Mouse (Mus musculus) heart, embryonic 13.5 days (tissue): ENCODE data around the gene Myo15. TPM values are rescaled to one million over a fixed set of nuclear protein-coding genes. Genes with fewer than 3 reads are reported as not detected.
"Not testable (repeated sequence)": the region's sequence is repeated elsewhere in the genome, so short reads cannot be mapped to it uniquely, and the experiment has no call there.

Experiments used
- ATAC-seq: fragments of 200-750 bp; cut with Nextera tagmentation; 2 replicates; pipeline ENCODE4 v1.8.0; 2017; ENCODE audit warnings: moderate TSS enrichment; ENCODE audit not compliant: insufficient number of reproducible peaks, low FRiP score, low TSS enrichment; ENCODE audit errors: extremely low read depth
- H3K27ac ChIP-seq: fragments of 300-500 bp; sonication (generic); replicated peaks from 2 replicates; pipeline ENCODE4 v1.5.1; 2015; ENCODE audit warnings: moderate library complexity, mild to moderate bottlenecking, inconsistent platforms
- H3K27me3 ChIP-seq: fragments of 300-500 bp; sonication (generic); replicated peaks from 2 replicates; pipeline ENCODE4 v1.6.1; 2015; ENCODE audit warnings: mild to moderate bottlenecking, inconsistent platforms
- H3K36me3 ChIP-seq: fragments of 300-500 bp; sonication (generic); 2 replicates; pipeline ENCODE4 v1.6.1; 2015; ENCODE audit warnings: mild to moderate bottlenecking, inconsistent platforms
- H3K4me1 ChIP-seq: fragments of 300-500 bp; sonication (generic); 2 replicates; pipeline ENCODE4 v1.6.1; 2015; ENCODE audit warnings: inconsistent platforms
- H3K4me2 ChIP-seq: fragments of 300-500 bp; sonication (generic); 2 replicates; pipeline ENCODE4 v1.6.1; 2015; ENCODE audit warnings: inconsistent platforms, mild to moderate bottlenecking, moderate library complexity
- H3K4me3 ChIP-seq: fragments of 300-500 bp; sonication (generic); 2 replicates; pipeline ENCODE4 v1.5.1; 2015; ENCODE audit warnings: moderate library complexity, mild to moderate bottlenecking, inconsistent platforms
- H3K9ac ChIP-seq: fragments of 300-500 bp; sonication (generic); 2 replicates; pipeline ENCODE4 v1.6.1; 2015; ENCODE audit warnings: inconsistent platforms, mild to moderate bottlenecking, moderate library complexity
- H3K9me3 ChIP-seq: fragments of 300-500 bp; sonication (generic); 2 replicates; pipeline ENCODE4 v1.6.1; 2016; ENCODE audit warnings: inconsistent platforms
- WGBS: fragments of 180-500 bp; shearing (Covaris S2); methylation state at CpG from one replicate; pipeline ENCODE4 v1.1.7; 2015; ENCODE audit warnings: mixed read lengths; 5-methylcytosine and 5-hydroxymethylcytosine counted together
- polyA plus RNA-seq: library from polyadenylated mRNA; unstranded; fragments of >200 nt; fragmentation: Nextera tagmentation; extraction: Ambion mirVana; gene quantifications from 2 replicates; pipeline ENCODE4 v1.2.1, GENCODE M21; 2015

Myo15 gene
- 0.03 and 0.05 TPM in 2 replicates for polyA plus RNA-seq

- WGBS: 93% methylated on average over 3 of the region's 3 CpGs
- Histone ChIP-seq H3K27ac (no peak within 1 kb of the TSS), H3K9ac (no peak within 1 kb of the TSS), H3K36me3 (peaks cover 67% of the 10 kb centered on the region), H3K9me3 (no peaks in the 10 kb centered on the region), H3K4me1 (0 out of 2 replicates have a peak, but pooled peaks cover 3% of the 10 kb centered on the region), H3K27me3 (no peaks in the 10 kb centered on the region; the same call in 1 of the 2 replicates), H3K4me3 (no peak within 1 kb of the TSS), H3K4me2 (no peak within 1 kb of the TSS)
- ATAC-seq: no peak
These were observed at the start of gene Myo15 for GRCm38 (mm10) chr11:60469039-60469438. Gene Myo15 (plus strand): TSS chr11:60469339.

DNA sequence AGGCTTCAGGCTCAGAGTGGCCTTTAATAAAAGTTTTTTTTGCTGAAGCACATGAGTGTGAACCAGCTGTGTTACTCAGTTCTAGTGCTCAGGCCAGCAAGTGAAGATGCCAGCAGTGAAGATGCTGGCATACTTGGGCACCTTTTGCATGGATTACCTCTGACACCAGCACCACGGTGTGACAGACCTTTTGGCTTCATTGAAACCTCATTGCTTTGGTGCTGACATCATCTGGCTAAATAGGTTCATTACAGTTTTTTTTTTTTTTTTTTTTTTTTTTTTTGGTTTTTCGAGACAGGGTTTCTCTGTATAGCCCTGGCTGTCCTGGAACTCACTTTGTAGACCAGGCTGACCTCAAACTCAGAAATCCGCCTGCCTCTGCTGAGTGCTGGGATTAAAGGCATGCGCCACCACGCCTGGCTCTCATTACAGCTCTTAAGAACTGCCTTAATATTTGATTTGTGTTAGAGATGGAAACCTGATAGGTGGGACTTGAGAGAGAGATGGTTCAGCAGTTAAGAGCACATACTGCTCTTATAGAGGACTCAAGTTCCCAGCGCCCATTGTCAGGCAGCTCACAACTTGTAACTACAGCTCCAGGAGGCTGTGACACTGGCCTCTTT is 47.0 kb upstream of the Myo15 start:
- Histone ChIP-seq H3K9me3 (no peaks in the 10 kb centered on the region), H3K27me3 (no peaks in the 10 kb centered on the region), H3K27ac (no peak overlapping the region), H3K9ac (no peak overlapping the region), H3K4me1 (peaks cover 15% of the 10 kb centered on the region), H3K36me3 (peaks cover 25% of the 10 kb centered on the region), H3K4me3 (no peak overlapping the region), H3K4me2 (no peak overlapping the region)
- WGBS: 55% methylated on average over 6 of the region's 6 CpGs
- ATAC-seq: no peak

- Histone ChIP-seq H3K9me3 (no peaks in the 10 kb centered on the region), H3K4me3 (no peak overlapping the region), H3K27me3 (no peaks in the 10 kb centered on the region), H3K27ac (no peak overlapping the region), H3K4me2 (no peak overlapping the region), H3K36me3 (peaks cover 34% of the 10 kb centered on the region), H3K4me1 (peaks cover 17% of the 10 kb centered on the region), H3K9ac (no peak overlapping the region)
- ATAC-seq: no peak
- 90% methylated on average over 1 of the region's 1 CpGs for WGBS
These were observed 46.1 kb upstream of the Myo15 start for GRCm38 (mm10) chr11:60423006-60423405.

GRCm38 (mm10) chr11:60426417-60426816 is 42.7 kb upstream of the Myo15 start:
- no peak overlapping the region for H3K4me3 ChIP-seq
- H3K9me3 ChIP-seq: no peaks in the 10 kb centered on the region
- 0 out of 2 replicates have a peak, but pooled peaks cover 2% of the 10 kb centered on the region for H3K4me1 ChIP-seq
- 76% methylated on average over 1 of the region's 1 CpGs for WGBS
- H3K27me3 ChIP-seq: no peaks in the 10 kb centered on the region
- peaks cover 62% of the 10 kb centered on the region for H3K36me3 ChIP-seq
- no peak overlapping the region for H3K27ac ChIP-seq
- no peak overlapping the region for H3K9ac ChIP-seq
- no peak for ATAC-seq
- no peak overlapping the region for H3K4me2 ChIP-seq

DNA sequence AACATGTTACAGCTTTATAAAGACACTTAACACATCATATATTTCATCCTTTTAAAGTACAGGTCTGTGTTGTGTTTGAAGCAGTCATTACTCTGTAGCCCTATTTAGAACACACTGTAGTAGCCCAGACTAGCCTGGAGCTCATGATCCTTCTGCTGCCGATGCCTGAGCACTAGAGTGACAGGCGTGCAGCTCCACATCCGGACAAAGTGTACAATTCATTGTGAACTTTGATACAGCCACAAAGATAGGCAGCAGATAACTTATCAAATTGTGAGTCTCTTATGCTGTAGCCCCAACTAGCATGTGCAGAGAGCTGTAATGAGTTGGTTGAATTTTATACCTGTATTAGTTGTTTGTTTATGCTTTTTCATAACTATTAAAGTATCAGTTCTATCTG is 41.5 kb upstream of the Myo15 start:
- peaks cover 74% of the 10 kb centered on the region for H3K36me3 ChIP-seq
- no peak overlapping the region for H3K4me2 ChIP-seq
- no peak overlapping the region for H3K27ac ChIP-seq
- H3K27me3 ChIP-seq: no peaks in the 10 kb centered on the region
- WGBS: 82% methylated on average over 3 of the region's 3 CpGs
- ATAC-seq: no peak
- H3K9ac ChIP-seq: no peak overlapping the region
- H3K4me1 ChIP-seq: 0 out of 2 replicates have a peak, but pooled peaks cover 2% of the 10 kb centered on the region
- no peak overlapping the region for H3K4me3 ChIP-seq
- no peaks in the 10 kb centered on the region for H3K9me3 ChIP-seq

DNA sequence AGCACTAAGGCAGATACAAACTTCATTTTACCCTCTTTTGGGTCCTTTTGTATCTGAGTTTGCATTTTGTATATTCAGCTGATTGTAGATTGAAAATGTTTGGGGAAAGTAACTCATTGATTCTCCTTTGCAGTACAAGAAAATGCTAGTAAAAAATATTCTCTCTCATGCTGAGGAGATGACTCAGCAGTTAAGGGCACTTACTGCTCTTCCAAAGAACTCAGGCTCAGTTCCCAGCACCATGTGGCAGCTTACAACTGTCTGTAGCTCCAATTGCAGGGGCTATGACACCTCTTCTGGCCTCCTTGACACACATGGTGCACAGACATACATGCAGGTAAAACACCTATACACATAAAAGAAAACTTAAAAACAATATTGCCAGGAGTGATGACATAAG is 35.6 kb upstream of the Myo15 start:
- no peak overlapping the region for H3K4me3 ChIP-seq
- no peaks in the 10 kb centered on the region for H3K9me3 ChIP-seq
- no peak overlapping the region for H3K9ac ChIP-seq
- H3K36me3 ChIP-seq: peaks cover 94% of the 10 kb centered on the region
- H3K27ac ChIP-seq: no peak overlapping the region
- ATAC-seq: no peak
- no peak overlapping the region for H3K4me2 ChIP-seq
- no peaks in the 10 kb centered on the region for H3K4me1 ChIP-seq
- H3K27me3 ChIP-seq: no peaks in the 10 kb centered on the region

- H3K36me3 ChIP-seq: peaks cover 94% of the 10 kb centered on the region
- H3K9ac ChIP-seq: no peak overlapping the region
- no peak overlapping the region for H3K27ac ChIP-seq
- no peak overlapping the region for H3K4me3 ChIP-seq
- H3K4me2 ChIP-seq: no peak overlapping the region
- H3K4me1 ChIP-seq: no peaks in the 10 kb centered on the region
- no peaks in the 10 kb centered on the region for H3K9me3 ChIP-seq
- ATAC-seq: no peak
- no peaks in the 10 kb centered on the region for H3K27me3 ChIP-seq
- 83% methylated on average over 1 of the region's 1 CpGs for WGBS
These were observed 34.0 kb upstream of the Myo15 start for GRCm38 (mm10) chr11:60435133-60435532.

- ATAC-seq: no peak
- H3K4me3 ChIP-seq: no peak overlapping the region
- peaks cover 94% of the 10 kb centered on the region for H3K36me3 ChIP-seq
- no peak overlapping the region for H3K9ac ChIP-seq
- no peaks in the 10 kb centered on the region for H3K9me3 ChIP-seq
- no peaks in the 10 kb centered on the region for H3K4me1 ChIP-seq
- H3K27me3 ChIP-seq: no peaks in the 10 kb centered on the region
- no peak overlapping the region for H3K4me2 ChIP-seq
- 77% methylated on average over 3 of the region's 3 CpGs for WGBS
- H3K27ac ChIP-seq: no peak overlapping the region
These were observed 32.5 kb upstream of the Myo15 start for GRCm38 (mm10) chr11:60436618-60437017.

- H3K4me2 ChIP-seq, ATAC-seq, H3K4me1 ChIP-seq, H3K27ac ChIP-seq, H3K9ac ChIP-seq, H3K4me3 ChIP-seq, H3K27me3 ChIP-seq, H3K9me3 ChIP-seq: not testable (repeated sequence)
- 23% methylated on average over 1 of the region's 1 CpGs for WGBS
- peaks cover 97% of the 10 kb centered on the region for H3K36me3 ChIP-seq
These were observed 29.5 kb upstream of the Myo15 start for GRCm38 (mm10) chr11:60439621-60440020.

DNA sequence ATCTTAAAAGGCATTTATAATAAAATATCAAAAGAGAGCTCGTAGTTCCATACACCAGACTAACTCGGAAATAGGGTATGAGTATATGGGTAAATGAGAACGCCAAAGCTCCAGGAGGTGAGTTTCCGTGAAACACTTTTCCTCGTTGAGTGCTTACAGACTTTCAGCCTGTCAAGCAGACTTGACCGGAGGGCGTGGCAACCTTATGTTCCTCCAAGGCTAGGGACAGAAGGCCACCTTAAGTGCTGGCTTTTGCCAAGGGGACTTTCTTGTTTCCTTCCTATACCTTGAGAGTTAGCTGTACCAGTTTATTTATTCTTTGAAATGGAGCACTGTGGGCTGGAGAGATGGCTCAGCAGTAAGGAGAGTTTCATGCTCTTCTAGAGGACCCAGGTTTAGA is 29.0 kb upstream of the Myo15 start:
- H3K36me3 ChIP-seq: peaks cover 93% of the 10 kb centered on the region
- no peaks in the 10 kb centered on the region for H3K9me3 ChIP-seq
- 44% methylated on average over 7 of the region's 7 CpGs for whole genome bisulfite sequencing
- H3K4me2 ChIP-seq: no peak overlapping the region
- ATAC-seq: no peak
- no peaks in the 10 kb centered on the region for H3K27me3 ChIP-seq
- no peak overlapping the region for H3K9ac ChIP-seq
- H3K4me3 ChIP-seq: no peak overlapping the region
- no peaks in the 10 kb centered on the region for H3K4me1 ChIP-seq
- no peak overlapping the region for H3K27ac ChIP-seq

GRCm38 (mm10) chr11:60442896-60443295 is 26.2 kb upstream of the Myo15 start:
- 83% methylated on average over 6 of the region's 6 CpGs for WGBS
- Histone ChIP-seq H3K4me3 (no peak overlapping the region), H3K36me3 (peaks cover 68% of the 10 kb centered on the region), H3K9ac (no peak overlapping the region), H3K9me3 (no peaks in the 10 kb centered on the region), H3K4me1 (no peaks in the 10 kb centered on the region), H3K4me2 (no peak overlapping the region), H3K27ac (no peak overlapping the region), H3K27me3 (no peaks in the 10 kb centered on the region)
- no peak for ATAC-seq

GRCm38 (mm10) chr11:60444007-60444406 is 25.1 kb upstream of the Myo15 start:
- 67% methylated on average over 4 of the region's 4 CpGs for WGBS
- H3K36me3 ChIP-seq: peaks cover 57% of the 10 kb centered on the region
- no peaks in the 10 kb centered on the region for H3K9me3 ChIP-seq

More at GRCm38 (mm10) chr11:60444007-60444406, 25.1 kb upstream of the Myo15 start:
- Histone ChIP-seq H3K4me2 (no peak overlapping the region), H3K9ac (no peak overlapping the region), H3K27ac (no peak overlapping the region), H3K4me3 (no peak overlapping the region), H3K4me1 (no peaks in the 10 kb centered on the region), H3K27me3 (no peaks in the 10 kb centered on the region)
- ATAC-seq: no peak
